Mouse (Mus musculus) T-cell, adult 2 months (primary cell): ENCODE measurements around the gene Dnajb7.

Experiments used
- DNase-seq: peaks from one replicate; pipeline ENCODE4 v3.0.0; 2022; ENCODE audit warnings: low spot score

Gene Dnajb7

GRCm38 (mm10) chr15:81408199-81408598 is at the start of gene Dnajb7:
Gene Dnajb7 (minus strand): TSS chr15:81408299.
- DNase-seq = no peak

- DNase-seq = peak; percentile 60
Measured at GRCm38 (mm10) chr15:81448463-81448862, 40.4 kb upstream of the Dnajb7 start.

- DNase-seq = no peak
Measured at GRCm38 (mm10) chr15:81439236-81439635, 31.1 kb upstream of the Dnajb7 start.

GRCm38 (mm10) chr15:81438345-81438744 is 30.2 kb upstream of the Dnajb7 start:
- DNase-seq = no peak

- DNase-seq = no peak
Measured at GRCm38 (mm10) chr15:81431195-81431594, 23.1 kb upstream of the Dnajb7 start.

- no peak for DNase-seq
Measured at GRCm38 (mm10) chr15:81427947-81428346, 19.8 kb upstream of the Dnajb7 start.

GRCm38 (mm10) chr15:81425311-81425710 is 17.2 kb upstream of the Dnajb7 start:
- no peak for DNase-seq

GRCm38 (mm10) chr15:81422156-81422681 is 14.1 kb upstream of the Dnajb7 start:
- DNase-seq = no peak

GRCm38 (mm10) chr15:81421454-81421853 is 13.4 kb upstream of the Dnajb7 start:
- no peak for DNase-seq

- DNase-seq = no peak
Measured at GRCm38 (mm10) chr15:81418065-81418464, 10.0 kb upstream of the Dnajb7 start.

GRCm38 (mm10) chr15:81416763-81417310 is 8.7 kb upstream of the Dnajb7 start:
- DNase-seq = peak; percentile 63

- DNase-seq = no peak
Measured at GRCm38 (mm10) chr15:81405008-81405407, 3.1 kb downstream of the Dnajb7 start.

GRCm38 (mm10) chr15:81399638-81400315 is 8.3 kb downstream of the Dnajb7 start, which contains the start of the genes St13 and Xpnpep3:
Gene St13 (minus strand): TSS chr15:81400077.
Gene Xpnpep3 (plus strand): TSS chr15:81400138.
- DNase-seq = peak; percentile 96

GRCm38 (mm10) chr15:81399297-81399637 is 8.8 kb downstream of the Dnajb7 start:
- DNase-seq = no peak

GRCm38 (mm10) chr15:81398189-81398588 is 9.9 kb downstream of the Dnajb7 start:
- no peak for DNase-seq

GRCm38 (mm10) chr15:81394211-81394915 is 13.7 kb downstream of the Dnajb7 start:
- no peak for DNase-seq

- peak; percentile 48 for DNase-seq
Measured at GRCm38 (mm10) chr15:81392997-81393396, 15.1 kb downstream of the Dnajb7 start.

- no peak for DNase-seq
Measured at GRCm38 (mm10) chr15:81386327-81386726, 21.8 kb downstream of the Dnajb7 start.

- DNase-seq = no peak
Measured at GRCm38 (mm10) chr15:81378845-81379244, 29.3 kb downstream of the Dnajb7 start.

- no peak for DNase-seq
Measured at GRCm38 (mm10) chr15:81374621-81375020, 33.5 kb downstream of the Dnajb7 start.

- no peak for DNase-seq
Measured at GRCm38 (mm10) chr15:81370356-81370755, 37.7 kb downstream of the Dnajb7 start.

GRCm38 (mm10) chr15:81368601-81369000 is 39.5 kb downstream of the Dnajb7 start:
- no peak for DNase-seq

GRCm38 (mm10) chr15:81366241-81366640 is 41.9 kb downstream of the Dnajb7 start:
- DNase-seq = no peak
